Mouse (Mus musculus): ENCODE measurements at regions not wholly inside any gene's neighbourhood (a gene's known extent, or its start where the extent isn't known, plus 50 kb on each side); places are given as distances from the start of the nearest gene placed in this dataset.

GRCm38 (mm10) chr13:59970430-59970829 is 147.5 kb upstream of the Tut7 start:
- peaks cover 3% of the 10 kb centered on the region; the same call in 1 of the 2 replicates for H3K4me1 ChIP-seq (ENCODE audit: insufficient read depth, low read depth, low read length)
- no peaks in the 10 kb centered on the region for H3K9me3 ChIP-seq (ENCODE audit: low read length)
- DNase-seq (ENCODE audit: low spot score) (no peak), ATAC-seq (no peak)
- WGBS = 66% methylated on average over 6 of the region's 6 CpGs
- no peak for TF ChIP-seq EP300 (IDR thresholded peaks at IDR 0.05)
- no peak for TF ChIP-seq CTCF (IDR thresholded peaks at IDR 0.05)
- H3K4me2 ChIP-seq (replicated peaks; ENCODE audit: low read depth, low read length) = no peak overlapping the region
- no peaks in the 10 kb centered on the region for H3K36me3 ChIP-seq (ENCODE audit: insufficient read depth, low read length)
- H3K27ac ChIP-seq (ENCODE audit: low read length) = no peak overlapping the region
- 0 out of 2 replicates have a peak, but pooled peaks cover 7% of the 10 kb centered on the region for H3K27me3 ChIP-seq (replicated peaks; ENCODE audit: insufficient read depth, low read length)
- no peak overlapping the region for H3K4me3 ChIP-seq (ENCODE audit: low read depth, low read length)
- H3K9ac ChIP-seq (replicated peaks; ENCODE audit: low read depth) = no peak overlapping the region

GRCm38 (mm10) chr13:59969484-59969883 is 146.5 kb upstream of the Tut7 start:
- no peak for ATAC-seq
- Histone ChIP-seq H3K9ac (replicated peaks; ENCODE audit: low read depth) (no peak overlapping the region), H3K27me3 (replicated peaks; ENCODE audit: insufficient read depth, low read length) (0 out of 2 replicates have a peak, but pooled peaks cover 7% of the 10 kb centered on the region), H3K36me3 (ENCODE audit: insufficient read depth, low read length) (no peaks in the 10 kb centered on the region), H3K4me1 (ENCODE audit: insufficient read depth, low read depth, low read length) (peaks cover 3% of the 10 kb centered on the region; the same call in 1 of the 2 replicates), H3K9me3 (ENCODE audit: low read length) (no peaks in the 10 kb centered on the region), H3K27ac (ENCODE audit: low read length) (no peak overlapping the region), H3K4me2 (replicated peaks; ENCODE audit: low read depth, low read length) (no peak overlapping the region), H3K4me3 (ENCODE audit: low read depth, low read length) (no peak overlapping the region)
- TF ChIP-seq EP300 (IDR thresholded peaks at IDR 0.05) (no peak), CTCF (IDR thresholded peaks at IDR 0.05) (no peak)
- 65% methylated on average over 3 of the region's 3 CpGs for WGBS
- DNase-seq (ENCODE audit: low spot score) = no peak

GRCm38 (mm10) chr13:59968584-59969240 is 145.8 kb upstream of the Tut7 start:
- Histone ChIP-seq H3K9me3 (ENCODE audit: low read length) (no peaks in the 10 kb centered on the region), H3K27me3 (replicated peaks; ENCODE audit: insufficient read depth, low read length) (0 out of 2 replicates have a peak, but pooled peaks cover 7% of the 10 kb centered on the region), H3K9ac (replicated peaks; ENCODE audit: low read depth) (no peak overlapping the region), H3K27ac (ENCODE audit: low read length) (no peak overlapping the region), H3K4me1 (ENCODE audit: insufficient read depth, low read depth, low read length) (peaks cover 3% of the 10 kb centered on the region; the same call in 1 of the 2 replicates), H3K4me2 (replicated peaks; ENCODE audit: low read depth, low read length) (no peak overlapping the region), H3K4me3 (ENCODE audit: low read depth, low read length) (no peak overlapping the region), H3K36me3 (ENCODE audit: insufficient read depth, low read length) (no peaks in the 10 kb centered on the region)
- no peak for DNase-seq (ENCODE audit: low spot score)
- ATAC-seq = no peak
- TF ChIP-seq EP300 (IDR thresholded peaks at IDR 0.05) (no peak), CTCF (IDR thresholded peaks at IDR 0.05) (no peak)
- WGBS = 81% methylated on average over 19 of the region's 19 CpGs

- H3K9ac ChIP-seq (replicated peaks; ENCODE audit: low read depth) = no peak overlapping the region
- H3K4me3 ChIP-seq (ENCODE audit: low read depth, low read length) = no peak overlapping the region
- H3K27ac ChIP-seq (ENCODE audit: low read length) = no peak overlapping the region
- H3K9me3 ChIP-seq (ENCODE audit: low read length) = no peaks in the 10 kb centered on the region
- H3K27me3 ChIP-seq (replicated peaks; ENCODE audit: insufficient read depth, low read length) = no peaks in the 10 kb centered on the region
- 45% methylated on average over 17 of the region's 17 CpGs for WGBS
- TF ChIP-seq CTCF (IDR thresholded peaks at IDR 0.05) (no peak), EP300 (IDR thresholded peaks at IDR 0.05) (no peak)
- no peak overlapping the region for H3K4me2 ChIP-seq (replicated peaks; ENCODE audit: low read depth, low read length)
- ATAC-seq (no peak), DNase-seq (ENCODE audit: low spot score) (no peak)
- no peaks in the 10 kb centered on the region for H3K36me3 ChIP-seq (ENCODE audit: insufficient read depth, low read length)
- peaks cover 3% of the 10 kb centered on the region; the same call in 1 of the 2 replicates for H3K4me1 ChIP-seq (ENCODE audit: insufficient read depth, low read depth, low read length)
These were observed 143.7 kb upstream of the Tut7 start for GRCm38 (mm10) chr13:59966535-59967255.

GRCm38 (mm10) chr13:59964981-59965380 is 142.0 kb upstream of the Tut7 start:
- no peaks in the 10 kb centered on the region for H3K4me1 ChIP-seq (ENCODE audit: insufficient read depth, low read depth, low read length)
- H3K4me2 ChIP-seq (replicated peaks; ENCODE audit: low read depth, low read length) = no peak overlapping the region
- TF ChIP-seq CTCF (IDR thresholded peaks at IDR 0.05) = no peak
- H3K9ac ChIP-seq (replicated peaks; ENCODE audit: low read depth) = no peak overlapping the region
- H3K9me3 ChIP-seq (ENCODE audit: low read length) = no peaks in the 10 kb centered on the region
- H3K27me3 ChIP-seq (replicated peaks; ENCODE audit: insufficient read depth, low read length) = no peaks in the 10 kb centered on the region
- ATAC-seq (no peak), DNase-seq (ENCODE audit: low spot score) (no peak)
- H3K27ac ChIP-seq (ENCODE audit: low read length) = no peak overlapping the region
- 77% methylated on average over 2 of the region's 2 CpGs for WGBS
- no peaks in the 10 kb centered on the region for H3K36me3 ChIP-seq (ENCODE audit: insufficient read depth, low read length)
- H3K4me3 ChIP-seq (ENCODE audit: low read depth, low read length) = no peak overlapping the region

- Histone ChIP-seq H3K27me3 (replicated peaks; ENCODE audit: insufficient read depth, low read length) (no peaks in the 10 kb centered on the region), H3K9ac (replicated peaks; ENCODE audit: low read depth) (no peak overlapping the region), H3K4me1 (ENCODE audit: insufficient read depth, low read depth, low read length) (no peaks in the 10 kb centered on the region), H3K36me3 (ENCODE audit: insufficient read depth, low read length) (no peaks in the 10 kb centered on the region), H3K4me3 (ENCODE audit: low read depth, low read length) (no peak overlapping the region), H3K9me3 (ENCODE audit: low read length) (no peaks in the 10 kb centered on the region), H3K4me2 (replicated peaks; ENCODE audit: low read depth, low read length) (no peak overlapping the region), H3K27ac (ENCODE audit: low read length) (no peak overlapping the region)
- WGBS = 46% methylated on average over 21 of the region's 21 CpGs
- no peak for TF ChIP-seq EP300 (IDR thresholded peaks at IDR 0.05)
- TF ChIP-seq CTCF (IDR thresholded peaks at IDR 0.05) = no peak
- DNase-seq (ENCODE audit: low spot score) (no peak), ATAC-seq (no peak)
These were observed 140.0 kb upstream of the Tut7 start for GRCm38 (mm10) chr13:59962676-59963664.
